Mouse (Mus musculus) kidney, embryonic 14.5 days (tissue): ENCODE results near the gene Tmem164. TPM values are rescaled to one million over a fixed set of nuclear protein-coding genes. Genes with fewer than 3 reads are reported as not detected.
A peak's percentile ranks its signal among the peaks of the same experiment; 100 is the strongest.
"Not testable (repeated sequence)": the region's sequence is repeated elsewhere in the genome, so short reads cannot be mapped to it uniquely, and the experiment has no call there.

Experiments used
- ATAC-seq: fragments of 200-750 bp; cut with Nextera tagmentation; 2 replicates; pipeline ENCODE4 v1.8.0; 2017; ENCODE audit warnings: moderate number of reproducible peaks, mild to moderate bottlenecking, moderate TSS enrichment, moderate library complexity; ENCODE audit not compliant: low FRiP score, low TSS enrichment
- H3K27ac ChIP-seq: fragments of 300-500 bp; sonication (generic); 2 replicates; pipeline ENCODE4 v1.5.1; 2014; ENCODE audit warnings: low read depth, mild to moderate bottlenecking, low read length, moderate library complexity, mixed read lengths
- H3K27me3 ChIP-seq: fragments of 300-500 bp; sonication (generic); 2 replicates; pipeline ENCODE4 v1.6.1; 2014; ENCODE audit warnings: mild to moderate bottlenecking, low read length; ENCODE audit not compliant: control insufficient read depth, insufficient read depth
- H3K36me3 ChIP-seq: fragments of 300-500 bp; sonication (generic); 2 replicates; pipeline ENCODE4 v1.6.1; 2014; ENCODE audit warnings: low read length, mixed read lengths; ENCODE audit not compliant: control insufficient read depth, insufficient read depth
- H3K4me1 ChIP-seq: fragments of 300-500 bp; sonication (generic); 2 replicates; pipeline ENCODE4 v1.6.1; 2014; ENCODE audit warnings: low read length, mixed read lengths; ENCODE audit not compliant: control insufficient read depth, insufficient read depth
- H3K4me2 ChIP-seq: fragments of 300-500 bp; sonication (generic); replicated peaks from 2 replicates; pipeline ENCODE4 v1.6.1; 2014; ENCODE audit warnings: low read depth, mild to moderate bottlenecking, low read length
- H3K4me3 ChIP-seq: fragments of 300-500 bp; sonication (generic); 2 replicates; pipeline ENCODE4 v1.5.1; 2014; ENCODE audit warnings: mild to moderate bottlenecking, low read length
- H3K9ac ChIP-seq: fragments of 300-500 bp; sonication (generic); 2 replicates; pipeline ENCODE4 v1.6.1; 2014; ENCODE audit warnings: low read depth, mild to moderate bottlenecking, low read length, moderate library complexity
- H3K9me3 ChIP-seq: fragments of 300-500 bp; sonication (generic); 2 replicates; pipeline ENCODE4 v1.6.1; 2016; ENCODE audit warnings: low read length; ENCODE audit not compliant: control insufficient read depth
- WGBS: fragments of 180-500 bp; shearing (Covaris S2); extraction: QIAGEN DNeasy Blood & Tissue Kit; methylation state at CpG from one replicate; pipeline ENCODE4 v1.1.7; 2014; 5-methylcytosine and 5-hydroxymethylcytosine counted together
- polyA plus RNA-seq: library from polyadenylated mRNA; unstranded; fragments of >200 nt; fragmentation: Nextera tagmentation; extraction: Ambion mirVana; gene quantifications from 2 replicates; pipeline ENCODE4 v1.2.1, GENCODE M21; 2014

Gene Tmem164
- polyA plus RNA-seq: 18.5 and 34.5 TPM in 2 replicates

- Histone ChIP-seq H3K27me3 (no peaks in the 10 kb centered on the region), H3K36me3 (no peaks in the 10 kb centered on the region), H3K9ac (peak within 1 kb of the TSS; percentile 66), H3K9me3 (no peaks in the 10 kb centered on the region), H3K4me2 (peak within 1 kb of the TSS; percentile 73), H3K4me3 (peak within 1 kb of the TSS; percentile 58), H3K4me1 (peaks cover 24% of the 10 kb centered on the region), H3K27ac (peak within 1 kb of the TSS; percentile 93)
- ATAC-seq: peak; percentile 87
- WGBS: 19% methylated on average over 25 of the region's 38 CpGs
These were observed at the start of gene Tmem164 for GRCm38 (mm10) chrX:142681056-142681615. TSS of gene Tmem164 (plus strand) at chrX:142681406.

GRCm38 (mm10) chrX:142632990-142633389 is 48.2 kb upstream of the Tmem164 start:
- H3K4me2 ChIP-seq, H3K4me1 ChIP-seq, H3K36me3 ChIP-seq, H3K9me3 ChIP-seq, H3K27me3 ChIP-seq, H3K27ac ChIP-seq, H3K4me3 ChIP-seq, H3K9ac ChIP-seq: not testable (repeated sequence)
- peak; percentile 55; the same call in 1 of the 2 replicates for ATAC-seq
- WGBS: 38% methylated on average over 17 of the region's 19 CpGs

GRCm38 (mm10) chrX:142647202-142647601 is 34.0 kb upstream of the Tmem164 start:
- Histone ChIP-seq H3K27ac (no peak overlapping the region), H3K4me2 (no peak overlapping the region), H3K4me1 (no peaks in the 10 kb centered on the region), H3K36me3 (no peaks in the 10 kb centered on the region), H3K4me3 (no peak overlapping the region), H3K27me3 (no peaks in the 10 kb centered on the region), H3K9me3 (no peaks in the 10 kb centered on the region), H3K9ac (no peak overlapping the region)
- no peak for ATAC-seq
- WGBS: 63% methylated on average over 1 of the region's 1 CpGs

GRCm38 (mm10) chrX:142650117-142650764 is 31.0 kb upstream of the Tmem164 start:
- no peak for ATAC-seq
- Histone ChIP-seq H3K27me3 (no peaks in the 10 kb centered on the region), H3K27ac (no peak overlapping the region), H3K9ac (no peak overlapping the region), H3K4me3 (no peak overlapping the region), H3K4me2 (no peak overlapping the region), H3K4me1 (no peaks in the 10 kb centered on the region), H3K36me3 (no peaks in the 10 kb centered on the region), H3K9me3 (no peaks in the 10 kb centered on the region)
- WGBS: 69% methylated on average over 6 of the region's 6 CpGs

- H3K4me3 ChIP-seq: no peak overlapping the region
- no peaks in the 10 kb centered on the region for H3K4me1 ChIP-seq
- H3K36me3 ChIP-seq: no peaks in the 10 kb centered on the region
- no peak overlapping the region for H3K4me2 ChIP-seq
- ATAC-seq: no peak
- H3K27ac ChIP-seq: peak overlapping the region; percentile 30; the same call in 1 of the 2 replicates
- WGBS: 62% methylated on average over 4 of the region's 4 CpGs
- no peaks in the 10 kb centered on the region for H3K27me3 ChIP-seq
- H3K9me3 ChIP-seq: no peaks in the 10 kb centered on the region
- no peak overlapping the region for H3K9ac ChIP-seq
These were observed 16.3 kb upstream of the Tmem164 start for GRCm38 (mm10) chrX:142664704-142665422.

- no peak overlapping the region for H3K9ac ChIP-seq
- H3K4me2 ChIP-seq: no peak overlapping the region
- no peaks in the 10 kb centered on the region for H3K9me3 ChIP-seq
- H3K36me3 ChIP-seq: no peaks in the 10 kb centered on the region
- H3K27ac ChIP-seq: no peak overlapping the region; the same call in 1 of the 2 replicates
- H3K4me1 ChIP-seq: no peaks in the 10 kb centered on the region
- 0 out of 2 replicates have a peak, but pooled peaks have one; percentile 43 for ATAC-seq
- H3K27me3 ChIP-seq: no peaks in the 10 kb centered on the region
- H3K4me3 ChIP-seq: no peak overlapping the region
These were observed 15.8 kb upstream of the Tmem164 start for GRCm38 (mm10) chrX:142665423-142665805.

- no peaks in the 10 kb centered on the region for H3K9me3 ChIP-seq
- no peaks in the 10 kb centered on the region for H3K27me3 ChIP-seq
- H3K4me3 ChIP-seq: no peak overlapping the region
- no peak overlapping the region for H3K27ac ChIP-seq
- no peaks in the 10 kb centered on the region for H3K4me1 ChIP-seq
- H3K4me2 ChIP-seq: no peak overlapping the region
- no peak overlapping the region for H3K9ac ChIP-seq
- peak; percentile 43; the same call in 1 of the 2 replicates for ATAC-seq
- 52% methylated on average over 9 of the region's 9 CpGs for WGBS
- no peaks in the 10 kb centered on the region for H3K36me3 ChIP-seq
These were observed 11.7 kb upstream of the Tmem164 start for GRCm38 (mm10) chrX:142669312-142670091.

- Histone ChIP-seq H3K4me2 (no peak overlapping the region), H3K9me3 (no peaks in the 10 kb centered on the region), H3K9ac (no peak overlapping the region), H3K4me3 (no peak overlapping the region), H3K27ac (no peak overlapping the region), H3K36me3 (no peaks in the 10 kb centered on the region), H3K27me3 (no peaks in the 10 kb centered on the region), H3K4me1 (no peaks in the 10 kb centered on the region)
- WGBS: 56% methylated on average over 3 of the region's 3 CpGs
- no peak for ATAC-seq
These were observed 11.1 kb upstream of the Tmem164 start for GRCm38 (mm10) chrX:142670121-142670520.
